Mouse (Mus musculus): ENCODE measurements around the gene Ppp1r32.
A peak's percentile ranks its signal among the peaks of the same experiment; 100 is the strongest.

Ppp1r32 gene

DNA sequence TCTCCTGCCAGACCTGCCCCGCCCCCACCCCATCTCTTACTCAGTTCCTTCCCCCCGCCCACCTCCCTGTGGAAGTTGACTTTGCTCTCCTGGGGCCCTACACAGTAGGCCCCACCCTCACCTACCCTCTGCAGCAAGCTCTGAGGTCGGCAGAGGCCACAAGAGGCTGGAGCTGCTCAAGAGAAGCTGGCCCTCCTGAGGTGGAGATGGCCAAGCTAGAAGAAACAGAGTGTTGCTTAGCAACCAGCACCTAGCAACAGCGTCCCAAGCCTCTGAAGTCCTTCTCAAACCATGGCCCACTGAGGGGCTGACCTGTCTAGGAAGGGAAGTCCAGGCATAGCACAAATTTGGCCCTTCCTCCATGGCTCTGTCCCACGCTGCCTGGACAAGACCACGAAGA is at the start of gene Ppp1r32:
Gene Ppp1r32 (minus strand): TSS at position 226 of the 400 bp plus-strand sequence.
- DNase-seq = no peak

DNA sequence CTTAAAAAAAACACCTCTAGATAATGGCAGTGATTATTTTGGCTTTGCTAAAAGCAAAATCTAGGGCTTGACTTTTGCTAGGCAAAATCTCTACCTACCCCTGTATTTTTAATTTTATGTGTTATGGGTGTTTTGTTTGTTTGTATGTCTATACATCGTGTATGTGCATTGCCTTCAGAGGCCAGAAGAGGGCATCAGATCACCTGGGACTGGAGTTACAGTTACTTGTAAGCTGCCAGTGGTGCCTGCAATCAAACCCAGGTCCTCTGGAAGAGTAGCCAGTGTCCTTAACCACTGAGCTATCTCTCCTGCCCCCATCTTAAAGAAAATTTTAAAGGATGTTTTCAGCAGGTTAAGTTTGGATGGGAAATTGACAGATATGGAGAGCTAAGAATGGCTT is 47.4 kb upstream of the Ppp1r32 start:
- DNase-seq = no peak

DNA sequence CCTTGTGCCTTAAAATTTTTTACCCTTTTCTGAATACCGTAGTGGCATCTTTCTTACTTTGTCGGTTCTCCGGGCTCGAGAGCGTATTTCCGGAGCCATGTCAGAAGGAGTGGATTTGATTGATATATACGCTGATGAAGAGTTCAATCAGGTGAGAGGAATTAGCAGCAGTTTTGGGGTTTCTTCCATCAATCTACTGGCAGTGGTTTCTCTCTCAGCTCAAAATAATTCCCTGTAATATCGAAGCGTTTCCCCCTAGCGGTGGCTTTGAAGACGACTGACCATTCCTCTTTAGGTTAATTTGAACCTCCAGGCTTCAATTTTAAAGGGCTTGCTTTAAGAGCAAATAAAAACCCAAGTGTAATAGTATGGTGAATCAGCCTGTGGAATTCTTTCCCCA is 43.2 kb upstream of the Ppp1r32 start, which contains the start of gene Sdhaf2:
Gene Sdhaf2 (minus strand): TSS at position 233 of the 400 bp plus-strand sequence.
- peak; percentile 64 for DNase-seq

DNA sequence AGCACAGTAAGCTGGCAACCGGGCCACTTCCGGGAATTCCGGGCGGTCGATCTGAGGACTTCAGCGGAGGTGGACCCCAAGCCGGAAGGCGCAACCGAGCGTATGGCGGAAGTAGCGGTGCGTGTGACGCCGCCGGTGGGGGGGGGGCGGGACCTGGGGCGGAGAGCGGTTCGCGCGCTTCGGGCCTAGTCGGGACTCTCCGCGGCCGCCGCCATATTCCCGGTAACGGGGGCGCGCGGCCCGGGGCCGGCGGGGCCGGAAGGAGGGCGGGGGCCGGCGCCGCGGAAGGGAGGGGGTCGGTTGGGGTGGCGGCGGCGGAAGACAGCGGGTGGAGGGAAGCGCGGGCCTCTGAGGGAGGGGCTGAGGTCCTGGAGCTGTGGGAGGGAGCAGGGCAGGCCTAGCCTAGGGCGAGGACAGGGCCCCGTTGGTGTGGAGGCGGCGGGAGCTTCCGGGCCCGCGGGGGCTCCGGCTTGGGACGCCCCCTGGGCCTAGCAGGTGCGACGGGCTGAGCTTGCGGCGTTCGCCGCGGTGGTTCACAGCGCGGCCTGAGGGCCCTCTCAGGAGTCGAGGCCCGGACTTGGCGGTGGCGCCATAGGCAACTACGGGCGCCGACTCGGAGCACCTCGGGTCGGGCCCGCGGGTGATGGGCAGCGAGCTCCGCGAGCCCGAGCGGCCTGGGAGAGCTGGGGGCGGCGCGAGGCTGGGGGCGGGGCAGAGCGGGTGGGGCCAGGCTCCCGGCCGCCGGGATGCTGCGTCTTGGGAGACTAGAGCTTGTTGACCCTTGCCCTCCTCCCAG is 42.6 kb upstream of the Ppp1r32 start, which contains the start of gene Cpsf7:
Gene Cpsf7 (plus strand): TSS at position 161 of the 796 bp plus-strand sequence.
- DNase-seq = peak; percentile 89

DNA sequence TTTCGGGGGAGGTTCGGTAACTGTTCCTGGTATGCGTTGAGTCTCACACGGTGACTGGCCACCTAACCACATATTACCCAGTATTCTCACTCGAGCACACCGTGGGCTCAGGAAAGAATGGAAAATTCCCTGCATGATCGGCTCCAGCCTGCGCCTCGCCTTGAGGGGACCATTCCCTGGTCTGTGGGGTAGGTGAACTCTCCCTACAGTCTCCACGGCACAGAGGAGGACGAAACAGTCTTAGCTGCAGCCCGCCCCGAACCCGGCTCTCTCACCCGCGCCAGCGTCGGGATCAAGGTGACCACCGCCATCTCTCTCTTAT is 42.0 kb upstream of the Ppp1r32 start:
- DNase-seq = no peak

DNA sequence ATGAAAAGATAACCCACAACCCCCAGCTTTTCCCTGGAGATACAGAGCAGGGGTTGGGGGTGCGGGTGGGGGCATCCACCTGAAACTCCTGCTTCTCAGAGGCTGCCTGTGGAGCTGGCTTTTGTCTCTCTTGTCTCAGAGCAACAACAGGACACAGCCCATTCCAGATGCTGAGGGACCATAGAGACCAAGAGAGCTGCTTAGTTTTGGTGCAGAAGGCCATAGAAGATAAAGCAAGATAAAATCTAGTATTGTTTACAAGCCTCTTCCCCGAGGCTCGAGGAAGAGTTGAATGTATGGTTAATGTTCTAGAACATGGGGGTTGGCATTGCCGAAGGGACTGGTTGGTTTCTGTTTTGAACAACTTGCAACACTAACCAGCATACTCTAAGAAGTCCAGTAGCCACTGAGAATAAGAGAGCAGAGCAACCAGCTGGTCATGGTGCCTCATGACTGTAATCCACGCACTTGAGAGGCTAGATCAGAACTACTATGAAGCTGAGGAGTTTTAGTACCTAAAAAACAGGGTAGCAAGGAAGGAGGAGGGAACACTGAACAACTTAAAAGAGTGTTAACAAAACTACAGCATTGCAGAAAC is 40.9 kb upstream of the Ppp1r32 start:
- DNase-seq = no peak

DNA sequence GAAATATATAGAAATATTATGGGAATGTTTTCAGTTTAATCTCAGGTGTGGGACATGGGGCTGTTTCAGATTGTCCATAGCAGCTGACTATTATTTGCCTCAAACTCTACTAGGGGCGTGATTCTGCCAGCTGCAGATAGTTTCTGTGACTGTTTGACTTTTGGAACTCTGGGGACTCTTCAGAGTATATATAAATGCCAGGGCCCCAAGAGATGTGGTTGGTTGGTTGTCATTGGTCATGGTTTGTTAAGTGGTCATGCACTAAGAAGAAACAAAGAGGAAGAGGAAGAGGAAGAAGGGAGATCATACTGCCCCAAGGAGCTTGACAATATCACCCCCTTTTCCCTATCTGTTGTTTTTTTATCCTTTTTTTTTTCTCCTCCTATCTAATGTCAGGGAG is 39.2 kb upstream of the Ppp1r32 start:
- DNase-seq = no peak

DNA sequence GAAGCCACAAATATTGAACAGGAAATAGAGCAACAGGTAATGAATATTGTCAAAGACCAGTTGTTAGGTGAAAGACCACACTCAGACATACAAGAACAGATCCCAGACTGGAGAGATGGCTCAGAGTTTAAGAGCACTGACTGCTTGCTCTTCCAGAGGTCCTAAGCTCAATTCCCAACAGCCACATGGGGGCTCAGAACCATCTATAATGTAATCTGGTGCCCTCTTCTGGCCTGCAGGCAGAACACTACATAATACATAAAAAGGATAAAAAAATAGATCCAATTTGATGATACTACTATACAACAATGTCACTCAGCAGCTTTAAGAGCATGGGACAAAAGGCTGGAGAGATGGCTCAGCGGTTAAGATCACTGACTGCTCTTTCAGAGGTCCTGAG is 37.6 kb upstream of the Ppp1r32 start:
- DNase-seq = no peak

DNA sequence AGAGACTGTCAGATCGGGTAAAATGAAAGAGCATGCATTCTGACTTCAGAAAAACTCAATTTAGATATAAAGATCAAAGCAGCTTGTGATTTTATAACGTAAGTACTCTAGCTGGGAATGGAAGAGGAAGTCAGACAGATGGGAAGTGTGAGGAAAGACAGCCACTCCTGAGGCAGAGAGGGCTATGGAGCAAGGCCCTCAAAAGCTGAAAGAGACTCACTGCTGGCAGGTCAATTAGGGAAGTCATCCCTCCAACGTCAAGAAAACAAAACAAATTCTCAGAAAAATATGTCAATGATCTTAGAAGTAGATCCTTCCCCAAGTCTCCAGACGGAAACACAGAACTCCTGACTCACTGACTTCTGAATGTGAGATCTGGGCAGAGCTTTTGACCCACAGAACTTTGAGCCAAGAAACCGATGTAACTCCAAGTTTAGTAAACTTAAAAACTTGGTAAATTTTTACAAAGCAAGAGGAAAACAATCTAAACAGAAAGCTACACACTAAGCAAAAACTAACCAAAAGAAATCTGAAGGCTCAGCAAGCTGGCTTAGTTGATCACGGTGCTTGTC is 28.1 kb upstream of the Ppp1r32 start:
- DNase-seq = no peak

DNA sequence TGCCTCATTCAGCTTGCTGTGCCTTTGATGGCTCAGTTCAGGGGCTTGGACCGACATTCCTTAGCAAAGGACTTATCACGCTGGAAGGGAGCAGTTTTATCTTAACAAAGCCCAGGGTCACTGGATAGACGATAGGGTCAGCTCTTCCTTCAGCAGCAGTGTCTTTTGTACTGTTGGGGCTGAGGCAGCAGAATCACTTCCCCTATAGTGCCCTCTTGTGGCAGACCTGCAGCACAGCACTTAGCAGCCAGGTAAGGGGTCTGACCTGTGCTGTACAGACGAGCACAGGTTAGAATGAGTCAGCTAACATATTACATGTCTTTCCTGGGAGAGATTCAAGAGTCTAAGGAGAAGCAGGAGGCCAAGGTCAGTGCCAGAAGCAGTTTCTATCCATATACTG is 19.8 kb upstream of the Ppp1r32 start:
- DNase-seq = peak; percentile 42

DNA sequence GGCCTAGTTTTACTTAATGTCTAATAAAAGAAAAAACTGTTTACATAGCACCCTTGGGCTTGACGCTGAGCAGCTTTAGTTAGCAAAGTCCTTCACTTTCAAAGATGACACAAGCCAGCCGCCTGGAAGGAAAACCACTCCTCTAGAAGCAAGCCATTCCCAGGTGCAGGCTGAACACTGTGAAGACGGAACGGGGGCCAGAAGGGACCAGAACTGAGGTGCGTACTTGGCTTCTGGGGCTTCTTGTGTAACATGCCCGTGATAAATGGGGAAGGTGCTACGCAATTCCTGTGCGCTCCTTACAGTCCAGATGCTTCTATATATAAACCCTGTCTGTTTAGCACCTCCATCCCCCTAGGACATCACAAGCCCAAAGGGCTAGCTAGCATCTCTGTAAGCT is 17.9 kb upstream of the Ppp1r32 start:
- no peak for DNase-seq

DNA sequence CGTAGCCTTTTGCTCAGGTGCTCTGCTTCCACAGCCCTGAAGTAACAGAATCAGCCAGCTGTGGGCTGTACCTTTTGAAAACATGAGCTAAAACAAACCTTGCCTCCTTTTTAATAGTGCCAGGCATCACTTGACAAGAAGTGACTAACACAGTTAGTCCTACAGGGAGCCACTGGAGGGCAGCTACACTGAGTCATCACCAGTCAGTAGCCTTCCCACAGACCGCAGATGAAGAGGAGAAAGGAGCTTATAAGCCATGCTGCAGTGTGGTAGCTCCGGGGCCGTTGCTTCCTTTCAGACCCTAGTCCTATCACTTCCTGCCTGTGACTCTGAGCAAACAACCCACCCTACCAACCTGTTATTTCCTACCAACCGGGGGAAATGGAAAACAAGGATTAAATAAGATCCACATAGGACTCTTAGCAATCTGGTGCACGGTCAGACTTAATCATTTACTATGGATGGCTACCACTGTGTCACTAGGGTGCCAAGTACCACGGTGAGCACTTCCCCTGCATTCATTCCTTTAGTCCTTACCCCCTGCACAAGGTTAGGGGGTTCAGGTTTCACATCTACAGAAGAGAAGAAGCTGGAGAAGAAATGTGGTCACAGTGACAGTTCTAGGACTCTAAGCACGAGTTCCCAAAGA is 14.9 kb upstream of the Ppp1r32 start:
- DNase-seq = no peak

DNA sequence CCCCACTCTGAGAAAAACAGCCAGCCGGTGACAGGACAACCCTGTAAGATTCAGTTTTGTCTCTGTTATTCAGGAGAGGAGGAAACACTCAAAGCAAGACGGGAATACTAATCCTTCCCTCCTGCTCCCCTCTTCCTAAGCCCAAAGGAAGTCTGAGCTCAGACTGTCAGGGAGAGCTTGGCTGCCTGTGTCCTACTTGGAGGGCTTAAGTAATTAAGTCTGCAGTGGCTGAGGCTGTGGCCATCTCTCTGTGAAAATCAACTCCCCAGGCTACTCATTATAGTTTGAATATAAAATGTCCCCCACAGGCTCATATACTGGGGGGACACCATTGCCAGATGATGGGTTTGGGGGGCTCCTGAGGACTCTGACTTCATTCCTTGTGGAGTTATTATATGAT is 14.2 kb upstream of the Ppp1r32 start:
- no peak for DNase-seq

DNA sequence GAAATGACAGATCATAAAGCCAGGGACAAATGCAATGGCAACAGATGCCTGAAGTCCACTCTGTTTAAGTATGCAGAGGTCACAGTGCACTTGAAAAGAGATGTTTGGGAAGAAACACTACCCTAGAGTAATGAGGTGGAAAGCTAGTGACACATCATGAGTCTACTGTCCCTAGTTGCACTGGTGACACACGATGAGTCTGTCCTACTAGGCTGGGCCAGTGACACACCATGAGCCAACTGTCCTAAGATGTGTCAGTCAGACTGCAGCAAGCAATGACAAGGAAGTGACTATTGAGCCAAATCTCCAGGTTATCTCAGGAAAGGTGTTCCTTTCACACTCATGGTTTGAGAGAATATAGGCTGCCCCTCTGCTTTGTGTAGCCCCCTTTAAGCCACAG is 12.9 kb upstream of the Ppp1r32 start:
- no peak for DNase-seq

DNA sequence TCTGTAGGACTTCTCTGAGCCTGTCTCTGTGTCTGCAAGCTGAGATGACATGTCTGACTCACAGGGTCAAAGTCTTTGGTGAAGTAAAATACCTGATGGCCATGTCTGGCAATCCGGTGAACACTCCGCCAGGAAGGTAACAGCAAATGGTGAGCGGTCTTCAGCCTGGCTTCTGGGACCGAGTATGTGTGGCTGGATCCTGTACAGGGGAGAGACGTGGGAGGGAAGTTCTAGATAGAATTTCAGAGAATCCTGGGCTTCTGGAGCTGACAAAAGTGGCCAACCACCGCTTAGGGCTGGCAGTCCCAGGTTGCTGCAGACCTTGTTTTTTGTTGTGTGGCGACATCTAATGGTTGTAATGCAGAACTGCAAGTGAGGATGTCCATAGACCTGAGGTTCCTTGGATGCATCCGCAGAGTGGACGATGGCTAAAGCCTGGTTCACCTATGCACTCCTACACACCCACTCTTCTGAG is 3.6 kb upstream of the Ppp1r32 start:
- DNase-seq = peak; percentile 80

DNA sequence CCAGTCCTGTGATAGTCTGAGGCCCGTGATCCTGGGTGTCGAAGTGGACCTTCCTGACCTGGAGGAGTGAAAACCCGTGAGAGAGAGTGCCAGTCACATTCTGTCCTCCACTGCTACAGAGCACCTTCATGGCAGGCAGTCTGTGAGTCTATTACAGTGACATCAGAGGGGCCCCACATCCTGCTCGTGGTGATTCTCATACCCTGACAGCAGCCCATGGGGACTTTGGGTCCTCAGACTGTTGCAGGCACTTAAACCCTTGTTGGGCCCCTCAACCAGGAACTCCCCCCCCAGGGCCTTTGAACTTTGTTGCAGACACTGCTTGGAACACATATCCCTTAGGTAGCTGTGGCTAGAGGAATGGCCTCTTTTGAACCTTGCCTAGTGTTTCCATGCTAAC is 3.2 kb downstream of the Ppp1r32 start:
- no peak for DNase-seq

DNA sequence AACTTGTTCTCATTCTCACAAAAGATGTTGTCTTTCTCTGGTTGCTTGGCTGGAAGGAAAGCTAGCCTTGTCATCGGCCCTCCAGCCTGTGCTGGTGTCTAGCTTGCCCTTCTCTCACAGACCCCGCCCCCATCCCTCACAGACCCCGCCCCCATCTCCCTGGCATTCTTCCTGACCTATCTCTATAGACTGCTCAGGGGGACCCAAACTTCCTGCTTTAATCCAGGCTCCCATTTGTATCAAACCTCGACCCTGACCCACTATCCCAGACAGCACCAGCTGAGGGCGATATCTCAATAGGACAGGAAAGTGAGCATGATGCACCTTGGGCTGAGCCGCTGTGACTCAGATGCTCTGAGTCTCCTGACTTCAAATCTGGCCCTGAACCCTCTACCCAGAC is 8.9 kb downstream of the Ppp1r32 start:
- DNase-seq = no peak

DNA sequence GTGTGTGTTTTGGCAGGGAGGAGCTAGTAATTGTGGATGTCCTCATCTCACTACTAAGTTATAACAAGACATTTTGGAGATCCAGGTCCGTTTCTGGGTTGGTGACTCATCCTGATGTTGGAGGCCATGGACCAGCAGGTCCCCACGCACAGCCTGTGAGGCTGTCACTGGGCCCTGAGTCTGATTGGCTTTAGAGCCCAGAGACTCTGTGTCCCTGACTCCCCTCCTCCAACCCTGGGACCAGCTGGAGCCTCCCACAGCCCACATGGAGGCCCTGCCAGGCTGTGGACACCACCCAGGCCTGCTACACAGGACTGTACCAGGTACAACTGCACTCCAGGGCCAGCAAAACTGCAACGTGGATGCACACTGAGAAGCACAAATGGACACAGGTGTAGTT is 9.8 kb downstream of the Ppp1r32 start:
- no peak for DNase-seq

DNA sequence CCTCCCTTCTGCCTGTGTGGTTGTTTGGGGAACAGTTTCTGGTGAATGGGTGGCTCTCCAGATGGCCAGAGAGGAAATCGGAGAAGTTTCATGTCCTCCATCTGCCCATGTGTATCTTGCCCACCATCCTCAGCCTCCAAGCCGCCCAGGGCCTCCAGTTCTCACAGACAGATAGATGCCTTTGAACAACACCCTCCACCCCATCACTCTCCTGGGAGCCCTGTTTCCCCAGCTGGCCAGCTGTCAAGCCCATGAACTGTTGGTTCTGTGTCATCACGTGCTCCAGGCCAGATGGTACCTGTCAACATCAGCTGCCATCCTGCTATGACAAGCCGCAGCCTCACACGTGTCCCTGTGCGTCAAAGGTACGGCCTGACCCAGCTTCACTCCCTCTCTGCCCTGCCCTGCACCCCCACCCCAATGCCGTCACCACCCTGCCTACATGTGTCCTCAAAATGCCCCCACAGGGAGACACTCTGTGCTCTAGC is 13.5 kb downstream of the Ppp1r32 start:
- DNase-seq = no peak

DNA sequence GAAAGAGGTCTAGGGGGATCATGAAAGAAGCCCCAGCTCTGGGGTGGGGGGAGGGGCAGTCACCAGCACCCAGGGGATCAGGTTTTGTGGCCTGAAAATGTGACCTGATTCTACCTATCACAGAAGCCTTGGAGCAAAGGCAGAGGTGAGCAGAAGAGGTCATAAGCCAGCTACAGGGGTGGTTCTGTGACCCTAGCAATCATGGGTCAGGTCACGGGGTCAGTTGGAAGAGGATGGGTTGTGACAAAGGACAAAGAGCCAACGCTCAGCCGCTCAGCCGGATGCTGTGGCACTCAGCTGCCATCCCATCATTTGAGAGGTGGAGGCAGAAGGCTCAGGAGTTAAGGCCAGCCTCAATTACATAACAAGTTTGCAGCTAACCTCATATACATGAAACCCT is 18.3 kb downstream of the Ppp1r32 start:
- DNase-seq = no peak

DNA sequence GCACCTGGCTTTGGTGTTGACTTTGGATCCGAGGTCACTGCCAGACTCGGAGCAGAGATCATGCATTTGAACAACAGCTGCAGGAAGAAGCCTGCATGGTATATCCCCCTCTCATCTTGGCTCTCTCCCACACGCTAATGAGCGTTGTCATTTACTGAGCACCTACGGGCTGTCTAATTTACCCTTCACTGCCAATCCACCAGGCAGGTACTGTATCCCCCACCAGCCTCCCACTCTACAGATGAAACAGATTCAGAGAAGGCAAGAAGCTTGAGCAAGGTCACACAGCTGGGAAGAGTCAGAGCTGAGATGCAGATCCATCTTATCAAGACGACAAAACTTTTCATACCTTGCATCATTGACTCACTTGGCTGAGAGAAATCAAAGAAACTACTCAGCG is 21.1 kb downstream of the Ppp1r32 start:
- DNase-seq = no peak

DNA sequence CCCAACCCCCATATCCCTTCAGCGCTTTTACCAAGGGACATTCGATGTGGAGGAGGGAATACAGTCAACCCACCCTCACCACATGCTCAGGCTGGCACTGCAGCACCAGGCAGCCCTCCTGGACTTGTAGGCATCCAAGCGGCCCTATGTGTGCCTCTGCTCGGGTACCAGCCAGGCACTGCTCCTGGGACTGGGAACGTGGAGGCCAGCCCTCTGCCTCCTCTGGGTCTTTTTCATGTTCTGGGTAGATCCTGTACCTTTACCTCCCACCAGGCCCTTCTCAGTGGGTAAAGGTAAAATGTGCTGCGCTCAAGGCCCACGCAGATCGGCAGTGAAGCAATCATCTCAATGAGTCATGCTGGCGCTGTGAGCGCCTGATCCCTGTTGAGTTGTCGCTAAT is 22.8 kb downstream of the Ppp1r32 start:
- no peak for DNase-seq

DNA sequence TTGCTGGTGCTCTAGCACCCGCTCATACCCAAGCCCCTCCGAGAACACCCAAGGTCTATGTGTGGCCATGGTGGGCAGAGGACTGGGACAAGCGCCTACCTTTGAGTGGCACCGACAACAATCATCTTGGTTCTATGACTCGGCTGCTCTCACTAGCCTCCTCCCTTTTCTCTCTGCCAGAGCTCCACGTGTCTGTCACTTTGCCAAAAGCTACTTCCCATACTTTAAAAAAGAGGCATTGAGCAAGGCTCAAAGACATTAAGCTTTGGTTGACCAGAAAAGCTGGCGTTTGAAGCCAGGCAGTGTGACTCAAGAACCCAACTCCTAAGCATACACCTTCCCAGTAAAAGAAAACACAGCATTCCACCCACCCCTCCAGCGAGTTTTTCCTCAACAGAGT is 24.6 kb downstream of the Ppp1r32 start:
- DNase-seq = no peak

DNA sequence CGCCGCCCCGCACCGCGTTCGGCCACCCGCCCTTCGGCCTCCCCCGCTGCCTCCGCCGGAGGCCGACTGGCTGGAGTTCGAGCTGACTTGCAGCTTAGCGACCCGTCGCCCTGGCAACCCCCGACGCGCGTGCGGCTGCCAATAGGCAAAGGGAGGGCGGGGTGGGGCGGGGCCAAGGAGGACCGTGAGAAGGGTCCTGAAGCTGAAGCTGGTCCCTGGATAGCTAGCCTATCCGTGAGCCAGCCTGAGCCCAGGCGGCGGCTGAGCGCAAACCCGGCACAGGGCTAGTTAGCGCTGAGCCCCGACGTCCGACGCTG is 25.3 kb downstream of the Ppp1r32 start:
- DNase-seq = no peak

Data from cerebellum, adult 9-10 months (tissue).